Mouse (Mus musculus) retina, postnatal 7 days (tissue): ENCODE results near the gene Sh2d4b.

Source experiments
- DNase-seq: peaks from one replicate; pipeline ENCODE4 v3.0.0-alpha.2; 2012; ENCODE audit warnings: low read depth, low spot score

The Sh2d4b gene

DNA sequence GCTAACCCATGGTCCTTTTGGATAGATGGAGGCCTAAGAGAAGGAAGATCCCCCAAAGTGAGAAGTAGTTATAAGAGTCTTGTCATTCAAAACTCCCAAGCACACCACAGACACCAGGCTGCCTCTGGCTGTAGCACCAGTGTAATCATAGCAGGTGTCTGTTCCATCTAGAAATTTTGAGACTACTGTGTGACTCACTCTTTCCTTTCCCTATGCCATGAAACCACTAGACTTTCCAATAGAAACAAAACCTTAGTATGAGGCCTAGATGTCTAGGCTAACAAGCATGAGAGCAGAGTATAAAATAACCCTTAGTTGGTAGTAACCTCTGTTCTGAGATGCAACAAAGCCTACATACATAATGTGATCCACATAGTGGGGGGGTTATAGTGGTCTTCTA is 55.7 kb downstream of the Sh2d4b start:
- no peak for DNase-seq

DNA sequence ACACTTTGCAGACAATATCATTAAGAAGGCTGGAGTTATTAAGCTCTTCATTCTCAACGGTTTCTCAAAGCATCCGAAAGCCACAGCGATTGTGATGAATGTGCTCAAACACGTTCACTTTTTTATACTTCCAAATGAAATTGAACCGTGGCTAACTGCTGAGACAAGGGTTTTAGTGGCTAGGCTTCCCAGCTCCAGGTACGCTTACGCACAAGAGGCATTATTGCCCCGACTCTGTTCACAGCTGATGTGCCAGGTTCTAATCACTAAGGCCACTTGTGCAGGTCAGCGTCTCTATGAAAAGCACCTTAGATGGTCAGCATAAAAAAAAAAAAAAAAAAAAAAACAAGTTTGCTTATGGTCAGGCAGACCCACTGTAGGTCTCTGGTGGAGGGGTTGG is 62.6 kb downstream of the Sh2d4b start:
- no peak for DNase-seq

DNA sequence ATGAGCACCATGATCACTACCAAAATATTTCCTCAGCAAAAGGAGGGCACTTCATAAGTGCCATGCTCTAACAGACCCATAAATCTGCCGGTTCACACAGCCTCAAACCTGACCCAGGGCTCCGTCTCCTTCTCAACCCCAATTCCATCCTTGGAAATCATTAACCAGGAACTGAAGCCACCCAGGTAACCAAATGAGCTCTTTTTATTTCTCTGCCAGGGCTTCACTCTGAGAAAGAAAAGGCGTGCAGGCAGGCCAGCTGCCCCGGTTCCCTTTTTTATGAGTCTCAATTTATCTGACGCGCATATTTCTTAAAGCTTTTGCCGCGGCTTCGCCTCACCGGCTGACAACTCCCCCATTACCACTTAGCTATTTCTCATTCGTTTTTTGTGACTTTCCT is 63.0 kb downstream of the Sh2d4b start:
- DNase-seq = no peak

DNA sequence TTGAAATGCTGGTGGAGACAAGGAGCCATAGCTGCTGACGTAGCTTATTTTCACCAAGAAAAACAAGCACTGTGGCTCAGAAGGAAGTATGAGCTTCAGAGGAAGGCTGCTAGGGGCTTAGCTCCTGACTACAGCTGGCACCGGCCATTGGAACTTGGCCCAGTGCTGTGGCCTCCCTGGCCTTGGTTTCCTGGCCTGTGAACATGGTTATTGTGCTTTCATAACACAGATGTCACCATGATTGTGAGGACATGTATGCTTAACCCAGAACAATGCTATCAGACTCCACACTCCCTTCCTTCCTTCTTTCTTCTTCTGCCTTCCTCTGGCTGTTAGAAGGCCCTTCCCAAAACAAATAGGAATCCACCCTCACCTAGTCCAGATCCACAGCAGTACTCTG is 75.0 kb downstream of the Sh2d4b start:
- no peak for DNase-seq

DNA sequence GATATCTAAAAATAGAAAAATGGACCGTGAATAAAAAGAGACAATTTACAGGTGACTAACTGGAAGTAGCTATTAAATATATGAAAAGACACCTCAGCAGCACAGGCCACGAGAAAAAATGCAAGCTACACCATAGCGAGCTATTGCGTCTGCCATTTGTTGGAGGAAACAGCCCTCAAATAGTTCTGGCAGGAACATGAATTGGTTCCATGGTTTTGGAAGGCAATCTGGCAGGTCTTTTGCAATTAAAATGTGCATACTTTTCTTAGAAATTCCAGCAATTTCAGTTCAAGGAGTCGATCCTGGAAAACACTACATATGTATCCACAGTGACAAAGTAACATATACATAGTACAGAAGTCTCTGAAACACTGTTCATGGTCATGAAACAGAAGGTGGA is 76.4 kb downstream of the Sh2d4b start:
- no peak for DNase-seq

DNA sequence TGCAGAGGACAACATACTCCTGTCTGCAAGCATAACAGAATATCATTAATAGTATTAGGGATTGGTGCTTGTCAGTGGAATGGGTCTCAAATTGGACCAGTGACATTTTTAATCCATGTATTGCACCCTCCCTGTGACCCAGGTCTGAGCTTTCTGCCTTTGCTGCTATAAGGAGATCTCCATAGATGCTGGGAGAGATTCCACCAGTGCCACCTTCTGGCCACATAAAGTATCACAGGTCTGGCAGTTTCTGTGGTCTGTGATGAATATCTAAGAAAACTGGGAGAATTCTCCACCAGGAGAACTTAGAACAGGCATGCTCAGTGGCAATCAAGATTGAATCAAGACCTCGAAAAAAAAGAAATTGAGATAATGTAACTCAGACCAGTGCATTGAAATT is 101.5 kb downstream of the Sh2d4b start:
- DNase-seq = no peak

DNA sequence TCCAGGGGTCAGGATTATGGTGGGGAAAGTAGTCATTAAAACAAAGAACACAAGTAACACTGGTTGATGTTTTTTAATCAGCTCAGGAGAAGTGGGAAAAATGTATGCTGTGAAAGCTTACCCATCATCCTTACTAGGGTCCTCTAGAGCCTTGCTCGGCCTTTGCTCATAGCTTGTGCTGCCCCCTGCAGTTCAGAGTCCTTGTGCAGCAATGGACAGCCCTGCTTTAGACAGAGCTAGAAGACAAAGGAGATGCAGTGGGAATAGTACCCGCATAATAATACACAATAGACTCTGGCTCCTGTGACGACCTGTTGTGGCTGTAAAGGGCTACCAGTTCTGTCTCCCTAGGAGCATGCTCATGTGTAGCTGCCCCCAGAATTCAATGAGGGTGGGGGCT is 104.0 kb downstream of the Sh2d4b start:
- no peak for DNase-seq

DNA sequence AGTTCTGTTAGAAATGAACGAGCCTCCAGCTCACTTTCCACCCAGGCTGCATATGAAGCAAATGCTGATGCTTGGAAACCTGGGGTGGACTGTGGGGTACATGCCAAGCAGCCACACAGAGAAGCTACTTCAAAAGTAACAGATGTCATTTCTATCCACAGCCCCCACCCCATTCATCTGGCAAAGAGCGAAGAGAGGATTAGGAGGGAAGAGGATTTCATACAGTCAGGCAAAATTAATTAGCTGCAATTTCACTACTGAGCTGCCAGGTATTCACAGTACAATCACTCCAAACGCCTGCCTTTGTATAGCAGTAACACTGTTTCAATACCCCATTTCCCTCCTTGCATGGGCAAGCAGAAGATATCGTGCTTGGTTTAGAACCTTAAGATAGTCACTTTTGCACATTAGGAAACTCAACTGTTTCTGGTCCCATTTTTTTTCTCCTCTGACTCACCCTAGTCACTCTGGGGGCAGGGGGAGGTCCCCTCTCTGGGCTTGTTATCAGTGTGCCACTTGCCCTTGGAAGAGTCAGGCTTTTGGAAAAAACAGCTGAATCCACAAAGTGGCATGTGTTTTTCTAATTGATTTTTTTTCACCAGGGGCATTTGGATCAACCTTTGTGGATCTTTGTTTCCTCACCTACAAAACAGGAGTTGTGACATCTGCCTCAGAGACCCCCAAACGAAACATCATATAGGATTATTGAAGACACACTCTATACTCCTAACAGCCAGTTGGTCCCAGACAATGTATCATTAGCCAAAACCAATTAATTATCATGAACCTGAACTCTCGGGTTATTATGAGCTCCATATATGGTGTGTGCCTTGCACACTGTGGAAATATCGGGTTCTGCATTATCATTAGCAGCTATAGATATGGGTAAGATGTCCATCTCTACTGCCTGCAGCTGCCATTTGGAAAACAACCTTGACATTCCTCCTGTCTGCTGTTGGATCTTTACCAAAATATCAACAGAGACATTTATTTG is 123.7 kb downstream of the Sh2d4b start:
- DNase-seq = no peak
